Mouse (Mus musculus) left cerebral cortex, adult 18-20 months (tissue): ENCODE measurements around the gene Atp6v0a1. TPM values are rescaled to one million over a fixed set of nuclear protein-coding genes. Genes with fewer than 3 reads are reported as not detected.

ENCODE experiments used
- microRNA-seq, 2 experiments: library from miRNA; unstranded; fragments of <30 nt; microRNA quantifications; one replicate each; pipeline ENCODE4 v1.2.0; 2021
- total RNA-seq, 2 experiments: library from RNA; stranded (reverse); gene quantifications; 2 replicates each; pipeline ENCODE4 v1.2.3; 2021

Atp6v0a1 gene
- total RNA-seq, 2 experiments from 2014 or later, result 423 to 445 TPM

Small RNA genes lying within 50 kb of the gene (microRNA-seq; reads per million reads assigned to microRNA genes)
- 3.5 to 4.7 reads per million in 2 experiments for gene Mir6928

Other genes with a start within 250 kb of the Atp6v0a1 start
- 10 to 100 TPM; 12.9 to 15.9 TPM for gene Kcnh4, start 249.5 kb upstream of the Atp6v0a1 start, total RNA-seq
- not detected for gene Hcrt, start 246.5 kb upstream of the Atp6v0a1 start, total RNA-seq
- gene Ghdc, start 238.5 kb upstream of the Atp6v0a1 start, total RNA-seq, result 1 to 10 TPM; 7.0 to 8.6 TPM
- gene Stat5b, start 158.7 kb upstream of the Atp6v0a1 start, total RNA-seq, result 10 to 100 TPM; 26.8 to 28.0 TPM
- gene Stat5a, start 150.1 kb upstream of the Atp6v0a1 start, total RNA-seq, result 1 to 10 TPM; 1.8 to 2.5 TPM
- 10 to 100 TPM; 38.8 to 46.7 TPM for gene Stat3, start 69.9 kb upstream of the Atp6v0a1 start, total RNA-seq
- gene Cavin1, start 38.6 kb upstream of the Atp6v0a1 start, total RNA-seq, result 10 to 100 TPM; 22.7 to 24.9 TPM
- 1 to 10 TPM; 7.0 to 7.9 TPM for gene Naglu, start 60.6 kb downstream of the Atp6v0a1 start, total RNA-seq
- gene Hsd17b1, start 69.0 kb downstream of the Atp6v0a1 start, total RNA-seq, result under 1 TPM; 0.59 to 0.91 TPM
- 10 to 100 TPM; 22.5 to 24.6 TPM for gene Coasy, start 73.1 kb downstream of the Atp6v0a1 start, total RNA-seq
- 10 to 100 TPM; 39.5 to 46.6 TPM for gene Mlx, start 77.8 kb downstream of the Atp6v0a1 start, total RNA-seq
- gene Psmc3ip, start 86.0 kb downstream of the Atp6v0a1 start, total RNA-seq, result 1 to 10 TPM; 3.0 to 3.6 TPM
- 10 to 100 TPM; 53.9 to 57.8 TPM for gene Retreg3, start 110.4 kb downstream of the Atp6v0a1 start, total RNA-seq
- 10 to 100 TPM; 44.5 to 53.3 TPM for gene Tubg1, start 110.5 kb downstream of the Atp6v0a1 start, total RNA-seq
- 10 to 100 TPM; 48.6 to 54.5 TPM for gene Tubg2, start 146.5 kb downstream of the Atp6v0a1 start, total RNA-seq
- 100 to 1,000 TPM; 158 to 160 TPM for gene Cntnap1, start 161.1 kb downstream of the Atp6v0a1 start, total RNA-seq
- 10 to 100 TPM; 14.2 to 16.7 TPM for gene Plekhh3, start 161.9 kb downstream of the Atp6v0a1 start, total RNA-seq
- gene Ccr10, start 166.0 kb downstream of the Atp6v0a1 start, total RNA-seq, result under 1 TPM in 1 of 2 experiments, not detected in 1; 0.28 TPM
- gene Ezh1, start 217.0 kb downstream of the Atp6v0a1 start, total RNA-seq, result 10 to 100 TPM; 55.7 to 62.7 TPM
- gene Ramp2, start 236.6 kb downstream of the Atp6v0a1 start, total RNA-seq, result 10 to 100 TPM; 31.4 to 37.8 TPM
- 10 to 100 TPM; 56.8 to 65.8 TPM for gene Vps25, start 244.3 kb downstream of the Atp6v0a1 start, total RNA-seq